Mouse (Mus musculus) erythroblast, embryonic 14.5 days (primary cell): ENCODE results near the gene Rnf17. TPM values are rescaled to one million over a fixed set of nuclear protein-coding genes. Genes with fewer than 3 reads are reported as not detected.
A peak's percentile ranks its signal among the peaks of the same experiment; 100 is the strongest.

Experiments
- H3K27me3 ChIP-seq: 2 replicates; pipeline ENCODE4 v1.6.1; 2012; ENCODE audit warnings: inconsistent platforms; ENCODE audit not compliant: control insufficient read depth
- H3K36me3 ChIP-seq: 2 replicates; pipeline ENCODE4 v1.6.1; 2012; ENCODE audit warnings: mild to moderate bottlenecking, inconsistent platforms; ENCODE audit not compliant: control insufficient read depth
- H3K4me1 ChIP-seq: 2 replicates; pipeline ENCODE4 v1.6.1; 2012; ENCODE audit warnings: inconsistent platforms; ENCODE audit not compliant: control insufficient read depth
- H3K4me3 ChIP-seq: replicated peaks from 2 replicates; pipeline ENCODE3; 2012; ENCODE audit warnings: moderate library complexity, mild to moderate bottlenecking, inconsistent platforms
- H3K9me3 ChIP-seq: 2 replicates; pipeline ENCODE4 v1.6.1; 2012; ENCODE audit warnings: low read length, inconsistent platforms, mixed read lengths; ENCODE audit not compliant: control insufficient read depth
- GATA1 ChIP-seq: IDR thresholded peaks from 2 replicates; pipeline ENCODE4 v1.6.1; 2012; ENCODE audit warnings: low read length, inconsistent platforms, mixed read lengths
- TAL1 ChIP-seq: IDR thresholded peaks from 3 replicates; pipeline ENCODE4 v1.6.1; 2012; ENCODE audit warnings: low read length, inconsistent platforms, mixed read lengths
- polyA plus RNA-seq: library from polyadenylated mRNA; stranded (reverse); fragments of >175 nt; gene quantifications from 2 replicates; pipeline ENCODE4 v1.2.3, GENCODE M21; 2012

Gene Rnf17
- not detected in 2 replicates for polyA plus RNA-seq

- H3K27me3 ChIP-seq = no peaks in the 10 kb centered on the region
- peak within 1 kb of the TSS; percentile 50 for H3K4me3 ChIP-seq
Observed at GRCm38 (mm10) chr14:56402311-56403071, at the start of gene Rnf17. Gene Rnf17, plus strand, starts transcription at chr14:56402581.

DNA sequence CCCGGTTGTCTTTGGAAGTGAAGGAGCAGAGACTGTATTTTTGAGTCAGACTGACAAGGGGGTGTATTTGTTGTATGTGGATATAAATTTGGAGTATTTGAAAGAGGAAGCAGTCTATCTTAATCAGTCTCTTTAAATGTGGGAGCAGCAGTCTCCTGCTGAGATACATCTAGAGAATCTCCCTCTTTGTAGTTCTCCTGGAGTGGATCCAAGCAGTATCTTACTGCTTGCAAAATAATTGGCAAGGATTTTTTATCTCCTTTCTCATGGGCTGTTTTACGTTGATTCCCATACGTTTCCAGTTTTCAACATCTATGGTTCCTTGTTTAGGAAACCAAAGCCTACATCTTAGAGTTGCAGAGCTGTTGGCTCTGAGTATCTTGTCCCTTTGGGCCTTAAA, 47.6 kb upstream of the Rnf17 start:
- Histone ChIP-seq H3K36me3 (no peaks in the 10 kb centered on the region), H3K9me3 (no peaks in the 10 kb centered on the region), H3K4me3 (no peak overlapping the region), H3K4me1 (no peaks in the 10 kb centered on the region), H3K27me3 (no peaks in the 10 kb centered on the region)
- no peak for TF ChIP-seq TAL1
- no peak for TF ChIP-seq GATA1

More at GRCm38 (mm10) chr14:56402311-56403071, at the start of gene Rnf17:
- peaks cover 2% of the 10 kb centered on the region; the same call in 1 of the 2 replicates for H3K4me1 ChIP-seq
- H3K9me3 ChIP-seq = no peaks in the 10 kb centered on the region; the same call in 1 of the 2 replicates
- H3K36me3 ChIP-seq = no peaks in the 10 kb centered on the region
- TF ChIP-seq GATA1 = no peak

- TF ChIP-seq GATA1 = no peak
- Histone ChIP-seq H3K4me1 (no peaks in the 10 kb centered on the region), H3K4me3 (no peak overlapping the region), H3K27me3 (no peaks in the 10 kb centered on the region), H3K9me3 (no peaks in the 10 kb centered on the region), H3K36me3 (no peaks in the 10 kb centered on the region)
Observed at GRCm38 (mm10) chr14:56355396-56355795, 47.0 kb upstream of the Rnf17 start.

GRCm38 (mm10) chr14:56356196-56356595, 46.2 kb upstream of the Rnf17 start:
- TF ChIP-seq GATA1 (no peak), TAL1 (no peak)
- Histone ChIP-seq H3K27me3 (no peaks in the 10 kb centered on the region), H3K4me3 (no peak overlapping the region), H3K9me3 (no peaks in the 10 kb centered on the region), H3K36me3 (no peaks in the 10 kb centered on the region), H3K4me1 (no peaks in the 10 kb centered on the region)

GRCm38 (mm10) chr14:56358422-56358821, 44.0 kb upstream of the Rnf17 start:
- TF ChIP-seq TAL1 = no peak
- TF ChIP-seq GATA1 = no peak
- no peak overlapping the region for H3K4me3 ChIP-seq
- H3K9me3 ChIP-seq = no peaks in the 10 kb centered on the region
- H3K27me3 ChIP-seq = peaks cover 7% of the 10 kb centered on the region
- no peaks in the 10 kb centered on the region for H3K36me3 ChIP-seq
- H3K4me1 ChIP-seq = no peaks in the 10 kb centered on the region

- Histone ChIP-seq H3K27me3 (peaks cover 13% of the 10 kb centered on the region), H3K4me1 (no peaks in the 10 kb centered on the region), H3K4me3 (no peak overlapping the region), H3K36me3 (no peaks in the 10 kb centered on the region), H3K9me3 (no peaks in the 10 kb centered on the region)
- TF ChIP-seq GATA1 = no peak
- TF ChIP-seq TAL1 = no peak
Observed at GRCm38 (mm10) chr14:56359131-56359530, 43.2 kb upstream of the Rnf17 start.

DNA sequence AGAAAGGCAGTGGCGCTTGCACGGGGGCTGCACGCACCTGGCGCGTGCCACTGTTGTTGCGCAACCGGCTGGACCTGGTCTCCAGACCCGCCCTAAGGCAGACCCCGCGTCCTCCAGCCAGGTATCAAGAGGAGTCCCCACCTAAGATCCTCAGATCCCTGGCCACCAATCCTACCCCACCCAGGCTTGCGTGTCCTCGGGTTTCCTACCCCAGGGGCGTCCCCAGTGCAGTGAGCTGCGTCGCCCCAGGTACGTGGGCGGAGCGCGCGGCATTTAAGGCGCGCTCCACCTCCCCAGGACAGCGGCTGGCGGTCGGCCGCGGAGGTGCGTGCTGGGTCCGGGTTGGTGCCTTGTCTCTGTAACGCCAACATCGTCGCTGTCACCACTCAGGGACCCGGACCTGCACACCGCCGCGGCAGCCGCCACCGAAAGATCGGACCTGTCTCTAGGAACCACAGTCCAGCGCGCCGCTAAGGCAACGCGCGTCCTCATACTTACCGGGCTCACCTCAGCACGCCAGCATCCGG, 37.6 kb upstream of the Rnf17 start, which contains the start of gene Atp12a:
Gene Atp12a (plus strand): TSS at position 358 of the 527 bp plus-strand sequence.
- Histone ChIP-seq H3K36me3 (no peaks in the 10 kb centered on the region), H3K4me3 (no peak within 1 kb of the TSS), H3K9me3 (no peaks in the 10 kb centered on the region), H3K27me3 (peaks cover 41% of the 10 kb centered on the region), H3K4me1 (no peaks in the 10 kb centered on the region)
- no peak for TF ChIP-seq GATA1
- no peak for TF ChIP-seq TAL1

- no peaks in the 10 kb centered on the region for H3K36me3 ChIP-seq
- no peaks in the 10 kb centered on the region for H3K9me3 ChIP-seq
- H3K4me3 ChIP-seq = no peak overlapping the region
- no peak for TF ChIP-seq GATA1
- TF ChIP-seq TAL1 = no peak
- H3K27me3 ChIP-seq = peaks cover 41% of the 10 kb centered on the region
- H3K4me1 ChIP-seq = no peaks in the 10 kb centered on the region
Observed at GRCm38 (mm10) chr14:56365292-56365691, 37.1 kb upstream of the Rnf17 start.

DNA sequence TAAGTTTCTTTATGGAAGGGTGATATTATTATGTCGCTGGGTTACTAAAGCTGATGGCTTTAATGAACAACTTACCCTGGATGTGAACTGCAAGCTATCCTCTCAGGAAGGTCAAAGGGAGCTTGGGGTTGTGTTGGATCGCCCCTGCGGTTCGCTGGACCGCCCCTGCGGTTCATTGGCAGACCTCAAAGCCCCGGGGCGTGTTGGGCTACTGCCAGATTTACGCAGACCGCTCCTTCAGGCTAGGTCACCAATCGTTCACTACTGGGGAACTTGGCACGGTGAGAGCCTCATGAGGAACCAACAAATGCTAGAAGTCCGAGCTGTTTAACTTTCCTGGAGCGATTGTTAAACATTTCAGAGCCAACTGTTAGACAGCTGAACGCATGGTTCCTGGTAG, 35.7 kb upstream of the Rnf17 start:
- no peaks in the 10 kb centered on the region for H3K36me3 ChIP-seq
- no peak overlapping the region for H3K4me3 ChIP-seq
- no peak for TF ChIP-seq GATA1
- TF ChIP-seq TAL1 = no peak
- no peaks in the 10 kb centered on the region for H3K9me3 ChIP-seq
- H3K4me1 ChIP-seq = no peaks in the 10 kb centered on the region
- H3K27me3 ChIP-seq = peaks cover 41% of the 10 kb centered on the region

- Histone ChIP-seq H3K4me3 (no peak overlapping the region), H3K27me3 (peaks cover 32% of the 10 kb centered on the region), H3K4me1 (no peaks in the 10 kb centered on the region), H3K9me3 (no peaks in the 10 kb centered on the region), H3K36me3 (no peaks in the 10 kb centered on the region)
- TF ChIP-seq TAL1 = no peak
- no peak for TF ChIP-seq GATA1
Observed at GRCm38 (mm10) chr14:56368834-56369233, 33.5 kb upstream of the Rnf17 start.
